Mouse (Mus musculus) liver, adult 2 months (tissue): ENCODE measurements around the gene Camk2g.

ENCODE experiments used
- CTCF ChIP-seq: fragments of 200-500 bp; IDR thresholded peaks from 2 replicates; pipeline ENCODE4 v1.5.1; 2011; ENCODE audit warnings: low read depth, low read length, control low read depth
- POLR2A ChIP-seq: fragments of 200-500 bp; IDR thresholded peaks from 2 replicates; pipeline ENCODE4 v1.6.1; 2011; ENCODE audit warnings: low read length, control low read depth; ENCODE audit not compliant: insufficient read depth; ENCODE audit errors: extremely low read depth

DNA sequence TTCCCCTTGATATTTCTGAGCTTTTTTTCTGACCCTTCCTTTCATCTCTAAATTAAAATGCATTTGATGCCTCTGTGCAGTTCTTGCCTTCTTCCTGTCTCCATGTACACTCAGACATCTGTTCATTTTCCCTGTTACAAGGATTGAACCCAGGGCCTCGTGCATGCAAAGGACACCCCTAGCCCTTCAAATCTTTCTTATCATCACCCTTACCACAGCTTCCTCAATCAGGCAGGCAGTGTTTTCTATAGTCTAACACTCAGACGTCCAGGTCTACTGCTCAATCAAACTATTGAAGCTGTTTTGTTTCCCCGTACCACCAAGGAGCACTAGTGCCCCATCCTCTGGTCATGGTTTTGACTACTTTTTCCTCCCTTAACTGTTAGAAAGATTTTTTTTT lies 40.1 kb downstream of the Camk2g start:
- TF ChIP-seq CTCF, result no peak
- no peak for TF ChIP-seq POLR2A
